Mouse (Mus musculus) heart, embryonic 14.5 days (tissue): ENCODE data around the gene Rab9. TPM values are rescaled to one million over a fixed set of nuclear protein-coding genes. Genes with fewer than 3 reads are reported as not detected.

Experiments used
- ATAC-seq: fragments of 200-750 bp; cut with Nextera tagmentation; 2 replicates; pipeline ENCODE4 v1.8.0; 2017; ENCODE audit warnings: low read depth, moderate TSS enrichment; ENCODE audit not compliant: insufficient number of reproducible peaks, insufficient read depth, low FRiP score
- H3K27ac ChIP-seq, 2 experiments: fragments of 200-500 bp in 1 of 2; fragments of 300-500 bp in 1 of 2; sonication (generic) in 1 of 2; replicated peaks in 1 of 2; 2 replicates each; pipeline ENCODE4 v1.5.1; 2012 to 2014; ENCODE audit warnings: low read depth in 2 of 2, low read length in 2 of 2, control low read depth in 1 of 2, mild to moderate bottlenecking in 1 of 2, mixed read lengths in 1 of 2; ENCODE audit not compliant: control insufficient read depth in 1 of 2, insufficient read depth in 1 of 2
- H3K27me3 ChIP-seq: fragments of 300-500 bp; sonication (generic); 2 replicates; pipeline ENCODE4 v1.6.1; 2014; ENCODE audit warnings: mild to moderate bottlenecking, low read length, control low read depth; ENCODE audit not compliant: control insufficient read depth, insufficient read depth
- H3K36me3 ChIP-seq: fragments of 300-500 bp; sonication (generic); 2 replicates; pipeline ENCODE4 v1.6.1; 2014; ENCODE audit warnings: mild to moderate bottlenecking, control low read depth, low read length, mixed read lengths; ENCODE audit not compliant: control insufficient read depth, insufficient read depth
- H3K4me1 ChIP-seq, 2 experiments: fragments of 200-500 bp in 1 of 2; fragments of 300-500 bp in 1 of 2; sonication (generic) in 1 of 2; 2 replicates each; pipeline ENCODE4 v1.6.1; 2012 to 2014; ENCODE audit warnings: low read length in 2 of 2, control low read depth in 1 of 2, mixed read lengths in 1 of 2; ENCODE audit not compliant: control insufficient read depth in 2 of 2, insufficient read depth in 2 of 2
- H3K4me2 ChIP-seq: fragments of 300-500 bp; sonication (generic); 2 replicates; pipeline ENCODE4 v1.6.1; 2014; ENCODE audit warnings: mild to moderate bottlenecking, low read length
- H3K4me3 ChIP-seq, 2 experiments: fragments of 200-500 bp in 1 of 2; fragments of 300-500 bp in 1 of 2; sonication (generic) in 1 of 2; 2 replicates each; pipeline ENCODE4 v1.5.1; 2012 to 2014; ENCODE audit warnings: low read length in 2 of 2, mild to moderate bottlenecking in 2 of 2, control low read depth in 1 of 2, low read depth in 1 of 2, moderate library complexity in 1 of 2; ENCODE audit not compliant: control insufficient read depth in 1 of 2, insufficient read depth in 1 of 2
- H3K9ac ChIP-seq: fragments of 300-500 bp; sonication (generic); 2 replicates; pipeline ENCODE4 v1.6.1; 2014; ENCODE audit warnings: mild to moderate bottlenecking, low read length
- H3K9me3 ChIP-seq: fragments of 300-500 bp; sonication (generic); 2 replicates; pipeline ENCODE4 v1.6.1; 2016; ENCODE audit warnings: low read length, control low read depth; ENCODE audit not compliant: control insufficient read depth
- WGBS: fragments of 180-500 bp; shearing (Covaris S2); extraction: QIAGEN DNeasy Blood & Tissue Kit; methylation state at CpG from one replicate; pipeline ENCODE4 v1.1.7; 2014; 5-methylcytosine and 5-hydroxymethylcytosine counted together
- polyA plus RNA-seq: library from polyadenylated mRNA; unstranded; fragments of >200 nt; fragmentation: Nextera tagmentation; extraction: Ambion mirVana; gene quantifications from 2 replicates; pipeline ENCODE4 v1.2.1, GENCODE M21; 2014

Rab9 gene
- polyA plus RNA-seq, 1 experiment from 2014 or later: 36.4 TPM

- no peak overlapping the region for H3K4me3 ChIP-seq
- WGBS: 61% methylated on average over 6 of the region's 6 CpGs
- H3K36me3 ChIP-seq: peaks cover 10% of the 10 kb centered on the region; the same call in 1 of the 2 replicates
- no peak overlapping the region for H3K9ac ChIP-seq
- H3K27ac ChIP-seq: no peak overlapping the region
- H3K4me2 ChIP-seq: no peak overlapping the region
- no peak for ATAC-seq
- no peaks in the 10 kb centered on the region for H3K4me1 ChIP-seq
- H3K27me3 ChIP-seq: no peaks in the 10 kb centered on the region
- no peaks in the 10 kb centered on the region for H3K9me3 ChIP-seq
Observed at GRCm38 (mm10) chrX:166453532-166453931, 26.1 kb downstream of the Rab9 start.

DNA sequence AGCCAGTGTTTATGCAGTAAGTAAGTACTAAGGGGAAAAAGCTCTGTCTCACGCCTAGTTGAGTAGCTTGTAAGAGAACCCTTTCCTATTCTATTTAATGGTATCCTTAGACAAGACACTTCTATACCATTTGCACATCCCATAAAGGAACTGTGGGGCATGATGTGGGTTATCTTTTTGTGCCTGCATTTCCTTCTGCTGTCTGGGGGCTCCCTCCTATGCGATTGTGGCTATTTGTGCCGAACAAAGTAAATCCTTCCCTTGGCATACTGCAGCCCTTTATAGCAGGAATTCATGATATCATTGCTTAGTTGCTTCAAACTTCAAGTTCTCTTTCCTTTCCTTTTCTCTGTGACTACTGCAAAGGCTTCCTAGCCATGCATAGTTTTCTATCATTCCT, 35.1 kb downstream of the Rab9 start:
- no peak overlapping the region for H3K9ac ChIP-seq
- peaks cover 4% of the 10 kb centered on the region; the same call in 1 of the 2 replicates for H3K36me3 ChIP-seq
- no peak for ATAC-seq
- H3K4me2 ChIP-seq: no peak overlapping the region
- no peaks in the 10 kb centered on the region for H3K9me3 ChIP-seq
- 76% methylated on average over 3 of the region's 3 CpGs for WGBS
- no peak overlapping the region for H3K27ac ChIP-seq
- H3K4me3 ChIP-seq: no peak overlapping the region
- no peaks in the 10 kb centered on the region for H3K4me1 ChIP-seq
- no peaks in the 10 kb centered on the region for H3K27me3 ChIP-seq

DNA sequence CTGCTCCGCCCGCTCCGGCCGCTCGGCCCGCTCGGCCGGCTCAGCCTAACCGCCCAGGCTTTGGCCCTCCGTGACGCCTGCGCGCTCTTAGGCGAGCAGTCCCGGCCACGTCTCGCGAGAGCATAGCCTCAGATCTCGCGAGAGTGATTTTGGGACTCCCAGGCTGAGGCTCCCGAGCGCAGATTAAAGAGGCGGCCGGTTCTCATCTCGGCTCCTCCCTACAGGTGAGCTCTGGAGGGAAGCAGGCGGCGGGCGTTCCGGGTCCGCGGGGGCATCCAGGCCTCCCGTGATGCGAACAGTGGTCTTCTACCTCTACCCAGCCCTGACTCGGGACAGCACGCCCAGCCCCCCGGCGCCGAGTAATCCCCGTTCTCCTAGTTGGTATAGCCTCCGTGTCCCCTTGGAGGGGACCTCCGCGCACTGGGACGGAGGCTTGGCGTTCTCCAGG, 39.0 kb downstream of the Rab9 start, which contains the start of gene Ofd1:
Ofd1 (minus strand) TSS at position 89 of the 448 bp plus-strand sequence.
- peak; percentile 94 for ATAC-seq

DNA sequence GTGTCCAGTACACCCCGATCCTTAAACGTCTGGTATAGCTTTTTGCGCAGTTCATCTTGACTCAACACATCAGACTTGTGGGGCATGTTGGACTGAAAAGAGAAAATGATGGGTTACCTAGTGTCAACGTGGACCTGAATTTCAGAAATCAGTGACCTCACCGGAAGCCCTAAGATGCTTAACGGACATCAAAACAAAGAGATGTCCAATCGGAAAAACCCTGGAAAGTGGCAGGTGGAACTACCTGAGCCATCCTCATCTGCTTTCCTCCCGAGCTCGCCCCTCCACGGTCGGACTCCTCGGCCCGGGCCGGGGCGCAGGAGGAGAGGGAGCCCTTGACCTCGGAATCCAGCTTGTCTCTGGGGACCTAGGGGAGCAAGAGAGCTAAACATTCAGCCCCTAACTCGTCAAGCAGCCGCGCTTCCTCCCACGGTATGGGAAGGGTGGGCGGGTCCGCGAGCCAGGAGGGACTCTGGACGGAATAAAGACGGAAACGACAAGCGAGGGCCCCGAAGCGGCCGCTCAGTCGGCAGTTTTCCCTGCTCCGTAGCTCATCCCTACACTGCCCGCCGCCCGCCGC, 39.5 kb downstream of the Rab9 start, which contains the start of gene Trappc2:
Trappc2 (plus strand) TSS at position 539 of the 580 bp plus-strand sequence.
- Histone ChIP-seq H3K36me3 (0 out of 2 replicates have a peak, but pooled peaks cover 3% of the 10 kb centered on the region), H3K9ac (peak within 1 kb of the TSS; percentile 85), H3K27ac (peak within 1 kb of the TSS; percentile 64 to 75), H3K27me3 (no peaks in the 10 kb centered on the region), H3K4me1 (no peaks in the 10 kb centered on the region), H3K4me3 (peak within 1 kb of the TSS; percentile 53 to 86), H3K9me3 (no peaks in the 10 kb centered on the region), H3K4me2 (peak within 1 kb of the TSS; percentile 67)
- ATAC-seq: no peak; the same call in 1 of the 2 replicates
- 15% methylated on average over 32 of the region's 36 CpGs for WGBS

More for the DNA sequence above, 39.0 kb downstream of the Rab9 start, which contains the start of gene Ofd1:
- Histone ChIP-seq H3K36me3 (no peaks in the 10 kb centered on the region), H3K27ac (peak within 1 kb of the TSS; percentile 64 to 75), H3K4me3 (peak within 1 kb of the TSS; percentile 53 to 86), H3K4me2 (peak within 1 kb of the TSS; percentile 67), H3K4me1 (no peaks in the 10 kb centered on the region), H3K9ac (peak within 1 kb of the TSS; percentile 85), H3K9me3 (no peaks in the 10 kb centered on the region), H3K27me3 (no peaks in the 10 kb centered on the region)
- 14% methylated on average over 43 of the region's 44 CpGs for WGBS

- 77% methylated on average over 2 of the region's 2 CpGs for WGBS
- no peaks in the 10 kb centered on the region for H3K9me3 ChIP-seq
Observed at GRCm38 (mm10) chrX:166434812-166435211, 44.9 kb downstream of the Rab9 start.

GRCm38 (mm10) chrX:166416196-166416595, 63.5 kb downstream of the Rab9 start:
- Histone ChIP-seq H3K4me3 (no peak overlapping the region), H3K36me3 (peaks cover 8% of the 10 kb centered on the region; the same call in 1 of the 2 replicates), H3K4me2 (no peak overlapping the region), H3K9ac (no peak overlapping the region), H3K27ac (no peak overlapping the region), H3K27me3 (no peaks in the 10 kb centered on the region), H3K4me1 (no peaks in the 10 kb centered on the region), H3K9me3 (no peaks in the 10 kb centered on the region)
- ATAC-seq: no peak
- 83% methylated on average over 5 of the region's 6 CpGs for WGBS

More at GRCm38 (mm10) chrX:166434812-166435211, 44.9 kb downstream of the Rab9 start:
- H3K27me3 ChIP-seq: no peaks in the 10 kb centered on the region
- H3K4me1 ChIP-seq: no peaks in the 10 kb centered on the region
- no peak overlapping the region for H3K4me2 ChIP-seq
- no peak overlapping the region for H3K9ac ChIP-seq
- peaks cover 11% of the 10 kb centered on the region; the same call in 1 of the 2 replicates for H3K36me3 ChIP-seq
- no peak overlapping the region for H3K27ac ChIP-seq
- no peak overlapping the region for H3K4me3 ChIP-seq
- ATAC-seq: no peak

- H3K4me2 ChIP-seq: no peak overlapping the region
- H3K27me3 ChIP-seq: no peaks in the 10 kb centered on the region
- no peak for ATAC-seq
- H3K27ac ChIP-seq: no peak overlapping the region
- H3K9ac ChIP-seq: no peak overlapping the region
- no peaks in the 10 kb centered on the region for H3K9me3 ChIP-seq
- no peaks in the 10 kb centered on the region for H3K4me1 ChIP-seq
- peaks cover 36% of the 10 kb centered on the region for H3K36me3 ChIP-seq
- H3K4me3 ChIP-seq: no peak overlapping the region
Observed at GRCm38 (mm10) chrX:166407865-166408264, 71.8 kb downstream of the Rab9 start.
